Mouse (Mus musculus) left cerebral cortex, postnatal 25 days (tissue): ENCODE measurements around the gene Sox15. TPM values are rescaled to one million over a fixed set of nuclear protein-coding genes. Genes with fewer than 3 reads are reported as not detected.
"Not testable (repeated sequence)": the region's sequence is repeated elsewhere in the genome, so short reads cannot be mapped to it uniquely, and the experiment has no call there.

Experiments
- DNase-seq, 2 experiments: peaks; one replicate each; pipeline ENCODE4 v3.0.0; 2022; ENCODE audit warnings: low spot score in 2 of 2, mixed read lengths in 1 of 2
- intact Hi-C: fragments of 180-260 bp; cut with DNase I; formaldehyde crosslinking; loops from one replicate; pipeline ENCODE4 v1.15.1; 2025
- total RNA-seq, 2 experiments: library from RNA; stranded (reverse); gene quantifications; 2 replicates each; pipeline ENCODE4 v1.2.3; 2021

Gene Sox15
- not detected for total RNA-seq

DNA sequence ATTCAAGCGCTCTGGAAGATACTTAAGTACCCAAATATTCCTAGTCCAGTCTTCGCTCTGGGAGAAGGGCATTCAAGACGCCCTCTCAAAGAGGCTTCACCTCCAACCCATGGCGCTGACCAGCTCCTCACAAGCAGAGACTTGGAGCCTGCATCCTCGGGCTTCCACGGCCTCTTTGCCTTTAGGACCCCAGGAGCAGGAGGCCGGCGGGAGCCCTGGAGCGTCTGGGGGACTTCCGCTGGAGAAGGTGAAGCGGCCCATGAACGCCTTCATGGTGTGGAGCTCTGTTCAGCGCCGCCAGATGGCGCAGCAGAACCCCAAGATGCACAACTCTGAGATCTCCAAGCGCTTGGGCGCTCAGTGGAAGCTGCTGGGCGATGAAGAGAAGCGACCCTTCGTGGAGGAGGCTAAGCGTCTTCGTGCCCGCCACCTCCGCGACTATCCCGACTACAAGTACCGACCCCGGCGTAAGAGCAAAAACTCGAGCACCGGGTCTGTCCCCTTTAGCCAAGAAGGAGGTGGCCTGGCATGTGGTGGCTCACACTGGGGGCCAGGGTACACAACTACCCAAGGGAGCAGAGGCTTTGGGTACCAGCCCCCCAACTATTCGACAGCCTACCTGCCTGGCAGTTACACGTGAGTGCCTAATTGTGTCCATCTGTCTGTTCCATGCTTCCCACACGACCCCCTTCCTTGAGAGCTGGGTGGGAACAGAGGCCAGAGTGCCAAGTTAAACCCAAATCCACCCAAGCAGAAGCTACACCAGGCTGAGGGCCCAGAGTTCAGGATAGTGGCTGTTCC lies at the start of gene Sox15:
Gene Sox15 (plus strand): TSS at position 51 of the 801 bp plus-strand sequence.
- DNase-seq = peak; percentile 75 to 78
- intact Hi-C loops = loop anchor here (2.0 kb wide), 1 partner anchor 17 kb away; no protein-coding TSS in a partner anchor

DNA sequence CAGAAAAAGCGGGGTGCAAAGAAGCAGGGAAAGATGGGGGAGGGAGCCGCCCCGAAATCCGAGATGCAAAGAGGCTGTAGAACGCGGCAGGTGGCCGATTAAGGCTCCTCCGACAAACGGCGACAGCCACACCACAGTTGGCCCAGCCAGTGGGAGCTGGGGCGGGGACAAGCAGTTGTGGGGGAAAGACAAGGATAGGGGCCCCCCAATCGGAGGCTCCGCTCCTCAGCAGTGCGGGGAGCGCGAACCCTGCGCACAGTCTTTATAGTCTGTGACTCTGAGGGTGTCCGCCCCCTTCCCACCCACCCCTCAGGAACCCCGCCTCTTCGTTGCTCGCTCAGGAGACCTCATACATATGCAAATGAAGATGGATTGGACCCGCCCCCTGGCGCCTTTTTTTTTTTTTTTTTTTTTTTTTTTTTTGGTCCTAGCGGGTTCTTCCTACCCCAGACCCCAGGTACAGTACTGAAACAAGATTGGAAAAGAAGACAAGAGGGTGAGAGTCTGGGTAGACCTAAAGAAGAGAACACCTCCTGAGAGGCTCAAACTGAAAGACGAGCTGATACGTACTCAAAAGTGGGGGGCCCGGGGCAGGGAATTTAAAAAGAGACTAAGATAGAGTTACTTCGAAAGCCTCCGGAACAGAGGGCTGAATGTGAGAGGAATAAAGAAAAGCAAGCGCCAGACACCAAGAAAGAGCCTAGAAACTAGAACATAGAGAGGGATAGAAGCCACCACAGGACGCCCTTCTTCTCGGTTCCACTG lies 49.2 kb upstream of the Sox15 start, which contains the start of gene Atp1b2:
Gene Atp1b2 (minus strand): TSS at position 217 of the 765 bp plus-strand sequence.
- intact Hi-C loops = loop anchor here (2.0 kb wide), 1 partner anchor 25 kb away; the partner anchor contains the start of genes Trp53 and Wrap53
- peak; percentile 77 to 78 for DNase-seq

DNA sequence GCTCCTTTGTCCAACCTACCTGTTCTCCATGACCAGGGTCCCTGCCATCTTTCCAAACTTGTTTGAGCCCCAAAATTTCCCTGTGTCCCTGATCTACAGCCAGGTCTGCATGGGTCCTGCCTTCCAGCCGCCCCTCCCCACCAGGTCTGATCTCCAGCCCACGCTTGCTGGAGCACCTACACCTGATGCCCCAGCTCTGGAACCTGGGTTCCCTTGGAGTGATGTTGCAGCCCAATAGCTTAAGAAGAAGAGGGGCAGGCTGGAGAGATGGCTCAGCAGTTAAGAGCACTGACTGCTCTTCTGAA lies 48.7 kb upstream of the Sox15 start:
- intact Hi-C loops = no loop called here
- no peak for DNase-seq

DNA sequence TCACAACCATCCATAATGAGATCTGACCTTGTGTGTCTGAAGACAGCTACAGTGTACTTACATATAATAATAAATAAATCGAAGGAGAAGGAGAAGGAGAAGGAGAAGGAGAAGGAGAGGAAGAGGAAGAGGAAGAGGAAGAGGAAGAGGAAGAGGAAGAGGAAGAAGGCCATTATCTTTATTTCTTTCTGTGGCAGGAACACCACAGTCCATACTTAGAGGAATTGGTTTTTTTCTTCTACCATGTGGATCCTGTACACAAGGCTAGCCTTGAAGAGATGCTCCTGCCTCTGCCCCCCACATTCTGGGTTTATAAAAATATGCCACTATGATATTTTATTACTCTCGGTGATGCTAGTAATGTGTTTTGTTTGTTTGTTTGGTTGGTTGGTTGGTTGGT lies 48.3 kb upstream of the Sox15 start:
- no peak for DNase-seq
- intact Hi-C loops = no loop called here

DNA sequence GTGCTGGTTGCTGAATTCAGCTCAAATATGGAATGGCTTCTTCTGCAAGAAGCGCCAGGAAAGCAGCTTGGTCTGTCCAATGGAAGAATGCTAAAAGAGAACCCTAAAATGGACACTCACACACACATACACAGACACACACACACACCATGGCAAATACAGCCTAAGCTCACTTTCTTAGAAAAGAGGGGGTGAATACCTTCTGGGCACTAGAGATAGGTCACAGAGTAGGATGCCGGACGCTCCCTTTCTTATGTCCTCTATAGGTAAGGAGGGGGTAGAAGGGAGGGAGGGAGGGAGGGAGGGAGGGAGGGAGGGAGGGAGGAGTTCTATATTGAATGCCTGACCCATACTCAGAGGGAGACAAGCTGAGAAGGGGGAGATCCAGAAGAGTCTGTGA lies 46.6 kb upstream of the Sox15 start:
- intact Hi-C loops = no loop called here
- no peak for DNase-seq

DNA sequence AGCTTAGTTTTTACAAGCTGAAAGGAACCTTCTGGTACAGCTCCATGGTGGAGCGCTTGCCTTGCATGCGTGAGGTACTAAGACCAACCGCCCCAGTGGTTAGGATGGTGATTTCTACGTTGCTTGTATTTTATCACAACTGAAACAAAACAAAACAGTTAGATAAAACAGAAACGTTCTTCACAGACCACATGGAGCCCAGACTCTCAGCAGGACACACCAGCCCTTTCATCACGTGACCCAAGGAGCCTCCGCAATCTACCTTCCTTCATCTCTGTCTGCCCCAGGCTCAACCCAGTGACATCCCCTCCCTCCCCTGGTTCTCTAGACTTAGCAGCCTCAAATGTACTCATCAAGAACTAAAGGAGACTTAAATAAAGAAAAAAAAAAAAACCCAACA lies 45.7 kb upstream of the Sox15 start:
- no peak for DNase-seq
- intact Hi-C loops = no loop called here

DNA sequence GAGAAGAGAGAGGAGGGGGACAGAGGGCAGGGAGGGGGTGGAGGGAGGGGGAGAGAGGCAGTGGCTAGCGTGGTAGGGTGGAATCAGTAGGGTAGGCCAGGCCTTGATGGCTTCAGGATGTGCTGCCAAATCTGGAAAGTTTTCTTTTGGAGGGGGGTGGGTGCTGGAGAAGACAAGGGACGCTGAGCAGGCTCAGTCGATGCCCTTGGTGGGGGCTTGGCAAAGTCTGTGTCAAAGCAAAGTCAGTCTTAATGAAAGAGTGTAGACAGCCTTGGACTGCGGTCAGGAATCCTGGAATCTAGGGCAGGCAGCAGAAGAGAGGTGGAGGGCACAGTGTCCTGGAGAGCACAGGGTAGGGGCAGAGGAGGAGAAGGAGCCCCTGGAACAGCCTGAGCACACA lies 44.2 kb upstream of the Sox15 start:
- DNase-seq = no peak
- intact Hi-C loops = no loop called here

DNA sequence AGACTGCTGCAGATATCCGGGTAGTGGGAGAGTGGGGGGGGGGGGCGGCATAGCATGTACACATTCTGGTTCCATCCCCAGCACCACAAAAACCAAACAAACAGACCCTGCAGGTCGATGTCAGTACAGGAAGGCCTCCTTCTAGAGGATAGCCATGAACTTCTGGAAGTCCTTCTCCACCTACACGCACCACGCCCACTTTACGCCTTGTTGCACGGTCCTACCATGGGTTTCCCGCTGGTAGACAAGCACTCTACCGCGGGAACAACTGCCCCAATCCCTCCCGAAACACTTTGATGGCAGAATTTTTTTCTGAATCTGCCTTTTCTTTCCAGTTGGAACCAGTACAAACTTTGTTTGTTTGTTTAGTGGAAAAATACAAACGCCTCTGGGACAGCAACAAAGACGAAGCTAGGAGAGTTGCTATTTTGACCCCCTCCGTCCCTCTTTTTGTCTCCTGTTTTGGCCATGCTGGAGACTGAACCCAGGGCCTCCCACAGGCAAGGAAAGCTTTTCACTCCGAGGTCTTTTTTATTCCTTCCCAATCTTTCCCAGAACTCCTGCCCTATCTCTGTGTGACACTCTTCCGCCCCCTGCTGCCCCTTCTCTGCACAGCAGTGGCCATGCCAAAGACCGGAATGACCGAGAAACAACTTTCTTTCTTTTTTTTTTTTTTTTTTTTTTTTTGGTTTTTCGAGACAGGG lies 41.4 kb upstream of the Sox15 start:
- intact Hi-C loops = loop anchor here (1.0 kb wide), 1 partner anchor 34 kb away; no protein-coding TSS in a partner anchor
- peak; percentile 54 to 68 for DNase-seq

DNA sequence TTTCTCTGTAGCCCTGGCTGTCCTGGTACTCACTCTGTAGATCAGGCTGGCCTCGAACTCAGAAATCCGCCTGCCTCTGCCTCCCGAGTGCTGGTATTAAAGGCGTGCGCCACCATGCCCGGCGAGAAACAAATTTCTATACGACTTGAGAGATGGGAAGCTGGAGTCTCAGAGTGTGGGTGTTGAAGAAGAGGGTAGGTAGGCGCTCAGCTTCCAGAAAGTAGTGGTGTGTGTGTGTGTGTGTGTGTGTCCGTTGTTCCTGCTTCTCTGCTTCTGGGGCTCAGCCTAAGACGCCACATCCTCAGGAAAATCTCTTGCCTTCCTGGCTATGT lies 40.9 kb upstream of the Sox15 start:
- not testable (repeated sequence) for DNase-seq
- intact Hi-C loops = loop anchor here (1.0 kb wide), 1 partner anchor 35 kb away; no protein-coding TSS in a partner anchor

DNA sequence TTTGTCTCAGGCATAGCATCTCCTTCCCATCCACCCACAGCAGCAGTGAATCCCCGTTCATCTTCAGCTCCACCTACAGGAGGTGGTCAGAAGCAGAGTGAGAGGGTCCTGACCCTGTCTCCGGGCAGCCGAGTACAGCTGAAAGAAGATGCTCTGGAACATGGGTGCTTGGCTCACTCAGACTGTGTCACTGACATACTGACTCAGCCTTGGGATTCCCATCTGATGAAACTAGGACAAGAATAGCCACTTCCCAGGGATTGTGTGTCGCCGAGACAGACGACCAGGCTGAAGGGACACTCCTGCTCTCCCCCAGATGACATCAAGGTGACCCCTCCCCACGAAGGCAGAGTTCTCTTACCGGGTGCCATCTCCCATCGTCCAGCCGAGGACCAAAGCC lies 38.3 kb upstream of the Sox15 start:
- intact Hi-C loops = no loop called here
- no peak for DNase-seq

DNA sequence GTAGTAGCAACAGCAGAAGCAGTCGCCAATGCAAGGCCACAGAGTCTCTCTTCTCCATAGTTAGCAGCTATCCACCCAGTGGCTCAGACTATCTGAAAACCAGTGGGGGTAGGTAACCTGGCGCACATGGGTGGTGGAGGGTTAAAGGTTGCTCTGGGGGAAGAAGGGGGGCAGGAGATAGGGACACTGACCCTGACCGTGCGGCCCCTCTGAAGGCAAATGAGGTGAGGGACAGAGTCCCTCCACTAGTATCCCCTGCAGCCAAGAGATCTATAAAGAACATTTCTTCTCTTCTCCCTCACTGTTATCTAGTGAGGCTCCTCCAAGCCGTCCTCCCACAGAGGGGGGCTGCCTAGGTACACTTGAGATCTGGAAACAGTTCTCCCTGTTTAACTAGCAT lies 37.3 kb upstream of the Sox15 start, which contains the start of gene Shbg:
Gene Shbg (minus strand): TSS at position 101 of the 400 bp plus-strand sequence.
- DNase-seq = no peak
- intact Hi-C loops = no loop called here

DNA sequence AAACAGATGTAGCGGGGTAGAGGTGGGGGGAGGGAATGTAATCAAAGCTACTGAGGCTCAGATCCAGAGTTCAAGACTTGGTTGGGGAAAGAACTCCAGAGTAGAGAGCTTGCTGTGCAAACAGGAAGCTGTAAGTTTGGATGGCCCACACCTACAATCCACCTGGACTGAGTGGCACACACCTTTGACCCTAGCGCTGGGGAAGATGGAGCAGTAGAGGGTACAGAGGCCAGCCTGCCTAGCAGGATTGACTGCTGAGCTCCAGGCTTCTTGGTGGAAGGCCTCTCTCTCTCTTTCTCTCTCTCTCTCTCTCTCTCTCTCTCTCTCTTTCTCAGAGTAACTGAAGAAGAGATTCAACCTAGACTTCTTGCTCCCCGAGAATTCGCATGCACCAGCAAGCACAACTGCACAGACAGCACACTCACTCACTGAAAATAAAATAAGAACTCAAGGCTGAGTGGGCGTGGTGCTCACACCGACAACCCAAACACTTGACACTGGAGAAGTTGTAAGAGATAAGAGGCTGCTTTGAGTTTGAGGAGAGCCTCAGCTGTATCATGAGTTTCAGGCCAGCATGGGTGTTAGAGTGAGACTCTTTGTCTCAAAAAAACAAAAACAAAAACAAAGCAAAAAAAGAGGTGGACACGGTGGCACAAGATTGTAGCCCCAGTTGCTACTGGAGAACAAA lies 34.6 kb upstream of the Sox15 start:
- DNase-seq = no peak
- intact Hi-C loops = no loop called here

DNA sequence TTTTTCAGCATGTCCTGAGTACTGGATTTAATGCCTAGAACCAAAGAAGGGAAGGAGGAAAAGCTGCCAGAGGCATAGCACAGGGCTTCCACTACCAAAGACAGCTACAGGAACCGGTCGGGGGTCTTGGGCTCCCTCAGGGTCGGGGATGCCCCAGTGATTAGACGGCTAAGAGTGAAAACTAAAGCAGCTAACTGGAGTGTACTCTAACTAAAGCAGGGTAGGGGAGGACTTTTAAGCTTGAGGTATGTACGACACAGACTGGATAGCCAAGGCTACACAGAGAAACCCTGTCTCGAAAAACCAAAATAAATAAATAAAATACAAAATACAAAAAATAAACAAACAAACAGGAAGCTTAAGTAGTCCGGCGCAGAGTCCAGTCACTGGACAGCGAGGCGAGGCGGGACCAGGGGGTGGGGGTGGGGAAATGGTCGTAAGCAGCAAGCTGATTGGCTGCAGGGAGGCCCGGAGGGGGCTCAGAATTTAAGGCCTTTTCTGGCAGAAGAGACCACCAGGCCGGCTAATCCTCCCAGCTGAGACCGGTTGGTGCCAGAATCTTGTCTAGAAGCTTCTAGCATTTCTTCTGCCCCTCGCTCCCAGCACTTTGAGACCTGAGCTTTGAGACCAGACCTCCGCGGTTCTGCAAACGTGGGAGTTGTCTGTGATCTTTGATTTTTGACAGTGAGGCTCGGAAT lies 33.4 kb upstream of the Sox15 start, which contains the start of gene Sat2:
Gene Sat2 (plus strand): TSS at position 454 of the 698 bp plus-strand sequence.
- intact Hi-C loops = no loop called here
- peak; percentile 47 to 55 for DNase-seq

DNA sequence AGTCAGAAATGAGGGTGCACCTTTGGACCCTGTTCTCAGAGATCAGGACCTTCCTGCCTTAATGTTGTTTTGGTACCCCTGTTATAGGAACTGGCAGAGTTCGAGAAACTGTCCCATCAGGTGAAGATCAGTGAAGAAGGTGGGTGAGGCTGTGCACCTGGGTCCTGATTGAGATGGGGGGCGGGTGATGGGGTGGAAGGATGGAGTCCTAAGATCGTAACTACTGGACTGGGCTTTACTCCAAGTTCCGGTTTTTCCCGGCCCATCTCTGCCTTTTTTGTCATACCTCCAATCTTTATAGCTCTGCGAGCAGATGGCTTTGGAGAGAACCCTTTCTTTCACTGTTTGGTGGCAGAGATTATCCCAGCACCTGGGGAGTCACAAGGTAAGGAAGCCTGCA lies 32.7 kb upstream of the Sox15 start:
- intact Hi-C loops = no loop called here

DNA sequence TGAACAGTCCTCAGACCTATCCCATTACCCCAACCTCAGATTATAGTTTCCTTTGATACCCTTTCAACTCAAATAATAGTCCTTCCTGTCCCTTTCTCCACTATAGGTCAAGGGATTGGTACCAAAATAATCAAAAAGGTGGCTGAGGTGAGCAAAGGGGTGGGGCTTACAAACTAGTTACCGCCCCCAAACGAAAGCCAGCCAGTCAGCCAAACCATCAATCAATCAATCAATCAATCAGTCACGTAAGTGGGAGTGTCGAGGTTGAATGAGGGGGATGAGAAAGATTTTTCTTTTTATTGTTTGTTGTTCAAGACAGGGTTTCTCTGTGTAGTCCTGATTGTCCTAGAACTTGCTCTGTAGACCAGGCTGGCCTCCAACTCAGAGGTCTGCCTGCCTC lies 32.1 kb upstream of the Sox15 start:
- intact Hi-C loops = no loop called here
- no peak for DNase-seq

More for the DNA sequence above, 32.7 kb upstream of the Sox15 start:
- no peak for DNase-seq

DNA sequence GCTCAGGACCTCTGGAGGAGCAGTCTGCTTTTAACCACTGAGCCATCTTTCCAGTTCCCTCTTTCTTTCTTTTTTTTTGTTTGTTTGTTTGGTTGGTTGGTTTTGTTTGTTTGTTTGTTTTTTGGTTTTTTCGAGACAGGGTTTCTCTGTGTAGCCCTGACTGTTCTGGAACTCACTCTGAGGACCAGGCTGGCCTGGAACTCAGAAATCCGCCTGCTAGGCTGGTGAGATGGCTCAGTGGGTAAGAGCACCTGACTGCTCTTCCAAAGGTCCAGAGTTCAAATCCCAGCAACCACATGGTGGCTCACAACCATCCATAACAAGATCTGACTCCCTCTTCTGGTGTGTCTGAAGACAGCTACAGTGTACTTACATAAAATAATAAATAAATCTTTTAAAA lies 30.8 kb upstream of the Sox15 start:
- DNase-seq, intact Hi-C loops: not testable (repeated sequence)

DNA sequence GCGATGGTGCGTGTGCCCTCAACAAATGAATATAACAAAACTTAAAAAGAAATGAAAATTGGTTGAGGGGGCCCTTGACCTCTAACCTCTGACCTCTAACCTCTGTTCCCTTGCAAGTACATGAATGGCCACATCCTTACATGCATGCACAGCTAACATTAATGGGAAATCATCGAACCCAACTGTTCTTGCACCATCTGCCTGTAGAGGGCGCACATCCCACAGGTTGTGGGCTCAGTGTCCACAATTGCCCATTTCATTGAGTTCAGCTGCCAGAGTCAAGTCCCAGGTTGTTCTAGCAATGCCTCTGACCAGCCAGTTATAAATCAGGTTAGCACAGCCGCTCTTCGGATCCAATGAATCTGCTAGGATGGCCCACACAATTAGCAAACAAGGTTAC lies 26.8 kb upstream of the Sox15 start:
- intact Hi-C loops = no loop called here
- peak; percentile 68 to 69 for DNase-seq

DNA sequence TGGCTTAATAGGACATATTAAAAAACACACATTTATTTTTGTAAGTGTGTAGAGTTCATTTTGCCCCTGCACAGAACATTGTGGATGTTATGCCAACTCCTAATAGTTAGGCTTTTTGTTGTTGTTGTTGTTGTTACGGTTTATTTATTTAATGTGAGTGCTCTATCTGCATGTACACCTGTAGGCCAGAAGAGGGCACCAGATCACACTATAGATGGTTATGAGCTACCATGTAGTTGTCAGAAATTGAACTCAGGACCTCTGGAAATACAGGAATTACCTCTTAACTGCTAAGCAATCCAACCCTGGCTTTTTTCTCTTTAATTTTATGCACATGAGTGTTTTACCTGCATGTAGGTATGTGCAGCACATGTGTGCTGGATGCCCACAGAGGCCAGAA lies 25.3 kb upstream of the Sox15 start:
- intact Hi-C loops = no loop called here
- DNase-seq = no peak
